Mouse (Mus musculus): ENCODE measurements around the gene Cxcr2.

The Cxcr2 gene

DNA sequence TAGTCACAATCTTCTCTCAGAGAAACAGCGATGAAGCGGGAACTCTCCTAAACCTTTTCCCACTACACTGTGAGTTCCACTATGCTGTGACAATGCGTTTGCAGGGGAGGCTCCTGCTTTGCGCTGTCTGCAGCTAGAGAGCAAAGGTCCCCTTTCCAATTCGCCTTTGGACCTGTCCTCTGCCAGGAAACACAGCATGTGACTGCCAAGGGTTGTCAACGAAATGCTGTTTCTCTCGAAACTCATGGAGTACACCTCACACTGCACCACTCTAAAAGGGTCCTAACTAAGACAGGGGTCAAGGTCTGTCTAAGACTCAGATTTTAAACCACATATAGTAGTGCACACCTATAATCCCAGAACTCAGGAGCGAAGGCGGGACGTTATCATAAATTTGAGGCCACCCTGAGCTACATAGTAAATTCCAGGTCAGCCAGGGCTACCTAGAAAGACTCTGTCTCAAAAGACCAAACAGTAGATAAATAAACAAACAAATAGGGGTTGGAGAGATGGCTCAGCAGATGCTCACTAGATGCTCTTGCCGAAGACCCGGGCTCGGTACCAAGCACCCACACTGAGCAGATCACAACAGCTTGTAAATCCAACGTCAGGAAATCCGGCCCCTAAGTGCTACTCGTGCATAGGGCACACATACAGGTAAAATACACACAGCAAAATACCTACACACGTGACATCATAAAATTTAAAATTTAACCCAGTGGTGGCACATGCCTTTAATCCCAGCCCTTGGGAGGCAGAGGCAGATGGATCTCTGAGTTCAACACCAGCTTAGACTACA, 43.0 kb downstream of the Cxcr2 start:
- CTCF ChIA-PET: no interaction called here

DNA sequence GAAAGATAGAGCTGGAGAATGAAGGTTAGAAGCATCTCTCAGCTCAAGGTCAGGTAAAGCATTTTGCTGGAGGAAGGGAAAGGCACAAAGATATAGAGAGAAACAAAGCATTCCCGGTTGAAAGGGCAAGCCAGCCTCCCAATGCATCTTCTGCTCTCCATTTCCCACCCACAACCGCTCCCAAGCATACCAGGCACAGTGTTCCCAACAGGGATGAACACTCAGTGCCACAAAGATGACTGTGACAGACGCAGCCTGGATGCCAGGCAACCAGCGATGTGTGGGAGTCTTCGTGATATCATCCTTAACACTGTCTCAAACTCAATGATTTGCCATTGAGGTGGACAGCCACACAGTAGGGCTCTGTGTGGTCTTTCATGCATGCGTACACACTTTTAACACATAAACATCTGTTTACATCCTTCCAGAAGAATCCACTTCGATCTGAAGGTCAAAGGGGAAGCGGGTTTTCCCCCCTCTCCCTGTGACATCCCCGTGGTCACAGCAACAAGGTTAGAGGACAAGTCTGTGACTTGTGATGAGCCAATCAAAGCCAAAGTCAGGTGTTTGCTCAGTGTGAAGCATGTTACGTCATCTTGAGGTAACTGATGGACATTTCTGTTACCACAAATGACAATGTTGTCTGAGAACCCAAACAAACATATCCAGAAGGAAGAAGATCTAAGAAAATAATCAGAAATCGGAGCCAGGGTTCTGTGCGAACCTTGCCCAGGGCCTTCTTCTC, 44.1 kb downstream of the Cxcr2 start:
- CTCF ChIA-PET: no interaction called here

DNA sequence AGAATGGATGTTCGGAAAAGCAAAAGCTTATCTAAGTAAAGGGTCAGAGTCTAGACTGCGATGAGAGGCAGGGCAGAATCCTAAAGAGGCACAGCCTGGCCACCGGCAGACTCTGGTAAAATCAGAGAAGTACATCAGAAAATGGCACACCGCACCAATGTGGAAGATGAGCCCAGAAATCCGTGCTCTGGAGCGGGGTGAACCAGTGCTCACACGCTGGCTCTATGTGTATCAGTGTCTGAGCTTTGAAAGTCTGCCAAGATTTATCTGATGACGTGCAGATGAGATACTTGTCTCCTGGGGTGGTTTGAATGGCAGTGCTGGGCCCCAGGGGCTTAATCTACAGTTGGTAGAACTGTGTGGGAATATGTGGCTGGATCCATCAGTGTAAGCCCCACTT, 45.3 kb downstream of the Cxcr2 start:
- CTCF ChIA-PET: interaction anchor here (0.6 kb wide), 1 partner anchor 367 kb away, joined by 15 read pairs; no protein-coding TSS in a partner anchor

DNA sequence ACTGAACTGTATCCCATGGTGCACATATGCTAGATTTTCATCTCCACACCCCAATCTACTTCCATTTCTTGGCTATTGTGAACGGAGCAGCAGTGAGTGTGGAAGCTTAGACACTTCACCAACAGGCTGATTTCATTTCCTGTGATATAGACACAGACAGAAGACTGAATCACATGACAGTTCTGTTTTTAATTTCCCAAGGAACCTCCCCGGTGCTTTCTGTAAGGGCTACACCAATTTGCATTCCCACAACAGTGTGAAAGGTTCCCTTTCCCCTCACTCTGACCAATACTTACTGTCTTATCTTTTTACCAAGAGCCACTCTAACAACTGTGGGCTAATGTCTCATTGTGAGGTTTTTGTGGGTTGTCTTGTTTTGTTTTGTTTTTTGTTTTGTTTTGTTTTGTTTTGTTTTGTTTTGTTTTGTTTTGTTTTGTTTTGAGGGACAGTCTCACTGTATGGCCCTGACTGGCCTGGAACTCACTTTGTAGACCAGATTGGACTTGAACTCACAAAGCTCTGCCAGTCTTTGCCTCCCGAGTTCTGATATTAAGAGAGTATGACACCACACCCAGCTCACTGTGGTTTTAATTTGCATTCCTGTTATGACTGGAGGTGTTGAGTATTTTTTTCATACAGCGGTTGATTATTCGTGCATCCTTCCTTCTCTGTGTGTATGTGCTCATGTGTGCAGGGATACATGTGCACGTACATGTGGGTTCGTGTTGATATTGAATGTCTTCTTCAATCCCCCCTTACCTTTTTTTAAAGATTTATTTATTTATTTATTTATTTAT, 47.5 kb downstream of the Cxcr2 start:
- CTCF ChIA-PET: no interaction called here

DNA sequence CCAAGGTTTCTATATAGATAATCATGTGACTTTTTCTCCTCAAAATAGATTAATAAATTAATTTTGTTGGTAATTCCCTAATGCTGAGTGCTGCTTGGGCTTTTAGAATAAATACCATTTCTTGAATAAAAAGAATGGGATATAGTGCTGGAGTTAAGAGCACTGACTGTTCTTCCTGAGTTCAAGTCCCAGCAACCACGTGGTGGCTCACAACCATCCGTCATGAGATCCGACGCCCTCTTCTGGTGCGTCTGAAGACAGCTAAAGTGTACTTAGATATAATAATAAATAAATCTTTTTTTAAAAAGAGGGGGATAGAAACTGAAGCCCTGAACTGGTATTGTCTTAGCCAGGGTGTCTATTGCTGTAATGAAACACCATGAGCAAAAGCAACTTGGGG, 49.7 kb downstream of the Cxcr2 start:
- CTCF ChIA-PET: no interaction called here

DNA sequence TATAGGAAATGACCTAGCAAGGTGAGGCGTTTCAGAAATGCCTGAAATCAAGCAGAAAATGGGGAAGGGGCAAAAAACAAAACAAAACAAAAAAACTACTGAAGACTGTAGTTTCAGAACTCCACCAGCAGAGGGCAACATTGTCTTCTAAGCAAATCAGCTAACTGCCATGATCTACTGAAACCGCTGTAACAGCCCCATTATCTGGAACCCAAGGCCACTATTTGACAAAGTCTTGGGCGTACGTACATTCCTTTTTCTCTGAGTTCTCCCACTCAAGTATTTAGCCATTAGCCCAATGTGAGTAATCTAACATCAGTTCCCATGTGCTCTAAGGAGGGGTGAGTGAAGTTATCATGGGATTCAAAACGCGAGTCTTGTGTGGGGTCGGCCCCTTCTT, 52.1 kb downstream of the Cxcr2 start:
- CTCF ChIA-PET: interaction anchor here (0.6 to 1.5 kb wide), 7 partner anchors 11 to 683 kb away, joined by 3 to 6 read pairs (median 4); partner anchors contain the start of genes Aamp, Catip and Cxcr1

DNA sequence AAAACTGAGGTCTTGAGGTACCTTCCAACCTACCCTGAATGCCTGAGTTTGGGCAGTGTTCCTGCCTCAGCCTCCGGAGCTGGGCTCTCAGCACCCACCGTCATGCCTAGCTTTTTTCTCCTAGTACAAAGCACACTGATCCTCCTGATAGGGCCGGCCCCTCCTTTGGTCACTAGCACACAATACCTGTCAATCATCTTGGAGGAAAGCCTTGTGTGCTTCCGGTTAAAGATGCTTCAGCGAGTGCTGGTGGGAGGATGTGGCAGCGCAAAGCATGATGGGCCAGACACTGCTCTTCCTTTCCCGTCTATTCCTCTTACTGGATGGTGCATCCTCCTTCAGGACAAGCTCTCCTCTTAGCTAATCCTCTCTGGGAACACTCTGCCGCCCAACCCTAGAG, 52.9 kb downstream of the Cxcr2 start:
- CTCF ChIA-PET: interaction anchor here (0.6 to 1.5 kb wide), 5 partner anchors 40 to 683 kb away, joined by 3 to 6 read pairs (median 4); partner anchors contain the start of genes Aamp and Catip

DNA sequence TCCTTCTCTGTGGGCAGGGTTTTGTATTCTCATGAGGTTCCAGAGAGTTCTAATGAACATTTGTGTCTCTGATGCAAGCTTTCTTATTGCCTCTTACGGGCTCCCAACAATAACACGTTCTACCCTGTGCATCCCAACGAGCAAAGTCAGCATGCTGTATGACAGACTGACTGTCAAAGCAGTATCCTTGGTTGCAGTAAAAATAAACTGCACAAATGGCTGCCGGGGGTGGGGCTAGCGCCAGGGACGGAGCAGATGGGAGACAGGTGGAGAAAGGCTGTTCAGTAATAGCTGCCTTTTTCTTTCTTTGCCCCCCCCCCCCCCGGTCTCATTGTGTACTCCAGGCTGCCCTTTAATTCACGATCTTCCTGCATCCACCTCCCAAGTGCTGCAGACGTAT, 54.1 kb downstream of the Cxcr2 start:
- CTCF ChIA-PET: interaction anchor here (0.6 kb wide), 2 partner anchors 8 to 368 kb away, joined by 3 to 5 read pairs; no protein-coding TSS in a partner anchor

DNA sequence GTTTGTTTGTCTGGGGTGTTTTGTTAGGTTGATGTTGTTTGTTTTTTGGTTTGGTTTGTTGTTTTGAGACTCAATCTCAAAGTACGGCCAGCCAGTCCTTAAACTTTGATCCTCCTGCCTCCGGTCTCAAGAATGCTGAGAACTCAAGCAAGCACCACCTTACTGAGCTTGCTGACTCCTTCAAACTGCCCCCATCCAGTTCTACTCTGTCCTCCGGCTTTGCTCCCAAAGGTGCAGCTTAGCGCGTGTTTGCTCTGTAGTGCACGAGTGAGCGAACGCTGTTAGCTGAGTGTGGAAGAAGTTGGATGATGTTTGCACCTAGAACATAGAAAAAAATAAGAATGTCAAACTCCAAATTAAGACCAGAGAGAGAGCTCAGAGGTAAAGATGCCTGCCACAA, 55.2 kb downstream of the Cxcr2 start:
- CTCF ChIA-PET: no interaction called here

Measured in spleen, embryonic (tissue).